Mouse (Mus musculus): Measurements from ENCODE around the gene Cnn2.

GRCm38 (mm10) chr10:79997034-79997760 lies 8.8 kb downstream of the Cnn2 start:
- TF ChIP-seq CTCF (IDR thresholded peaks at IDR 0.05; ENCODE audit: low read depth) (no peak), EP300 (IDR thresholded peaks at IDR 0.05; ENCODE audit: low read depth) (no peak)

All from liver, postnatal 0 days (tissue).